Mouse (Mus musculus) right cerebral cortex, postnatal 10 days (tissue): Measurements from ENCODE around the gene Utp18.
A peak's percentile ranks its signal among the peaks of the same experiment; 100 is the strongest.

Source experiments
- DNase-seq, 2 experiments: peaks; one replicate each; pipeline ENCODE4 v3.0.0; 2021; ENCODE audit warnings: low spot score in 2 of 2

Gene Utp18

DNA sequence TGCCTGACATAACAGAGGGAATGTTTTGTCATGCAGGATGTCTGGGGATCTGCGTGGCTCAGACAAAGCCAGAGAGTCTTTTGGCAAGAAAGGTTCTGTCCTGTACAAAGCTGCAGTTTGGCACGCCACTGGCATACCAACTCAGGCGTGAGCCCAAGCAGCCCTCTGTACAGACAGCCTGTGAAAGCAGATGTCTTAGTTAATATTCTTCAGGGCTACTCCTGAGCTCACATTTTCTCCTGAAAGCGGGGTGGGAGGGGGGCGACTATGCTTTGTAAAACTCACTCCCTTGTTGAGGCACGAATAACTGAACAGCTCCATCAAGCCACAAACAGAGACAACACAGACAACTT, 56.3 kb downstream of the Utp18 start:
- DNase-seq = peak; percentile 83 to 87

DNA sequence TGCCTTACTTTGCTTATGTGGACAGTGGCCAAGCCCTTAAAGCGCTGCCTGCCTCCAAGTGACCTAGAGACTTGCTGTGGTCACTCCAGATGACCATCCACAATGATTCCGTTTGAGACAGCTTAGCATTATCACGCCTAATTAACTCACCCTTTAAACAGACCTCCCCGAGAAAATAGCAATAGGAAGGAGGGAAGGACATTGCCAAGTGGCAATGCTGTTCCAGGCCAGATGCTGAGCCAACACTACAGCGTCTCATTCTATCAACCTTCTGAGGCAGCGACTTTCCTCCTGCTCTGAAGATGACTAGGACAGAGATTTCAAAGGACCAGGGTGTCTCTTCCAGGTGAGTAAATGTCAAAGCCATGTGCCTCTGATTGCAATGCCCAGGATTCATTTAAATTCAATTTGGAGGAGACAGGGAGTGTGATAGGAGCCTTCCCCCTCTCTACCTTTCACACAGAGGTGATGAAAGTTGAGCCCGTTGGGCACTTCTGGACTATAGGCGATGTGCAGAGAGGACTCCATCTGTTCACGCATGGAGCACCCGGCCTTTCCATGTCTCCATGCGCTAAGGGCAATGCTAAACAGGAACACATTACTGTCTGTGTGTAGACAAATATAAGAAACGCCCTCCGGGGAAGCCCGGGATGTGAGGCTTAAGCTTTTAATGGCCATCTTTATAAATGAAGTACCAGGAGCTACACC, 56.8 kb downstream of the Utp18 start:
- DNase-seq = no peak

DNA sequence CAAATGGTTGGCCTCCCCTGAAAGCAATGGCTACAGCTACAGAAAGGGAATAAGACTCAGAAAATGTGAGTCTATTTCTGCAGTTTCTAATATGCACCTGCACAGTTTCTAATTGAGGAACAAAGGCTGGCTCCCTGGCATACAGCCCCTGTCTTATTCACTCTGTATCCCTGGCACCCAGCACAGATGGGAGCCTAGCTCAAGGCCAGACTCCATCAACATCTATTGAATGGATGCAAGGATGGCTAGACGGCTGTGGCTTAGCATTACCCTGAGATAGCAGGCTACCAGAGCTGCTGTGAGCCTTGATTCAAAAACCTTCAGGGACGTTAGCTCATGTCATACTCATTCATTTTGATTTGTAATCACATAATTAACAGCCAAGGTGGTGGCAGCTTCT, 63.3 kb downstream of the Utp18 start:
- DNase-seq = no peak

DNA sequence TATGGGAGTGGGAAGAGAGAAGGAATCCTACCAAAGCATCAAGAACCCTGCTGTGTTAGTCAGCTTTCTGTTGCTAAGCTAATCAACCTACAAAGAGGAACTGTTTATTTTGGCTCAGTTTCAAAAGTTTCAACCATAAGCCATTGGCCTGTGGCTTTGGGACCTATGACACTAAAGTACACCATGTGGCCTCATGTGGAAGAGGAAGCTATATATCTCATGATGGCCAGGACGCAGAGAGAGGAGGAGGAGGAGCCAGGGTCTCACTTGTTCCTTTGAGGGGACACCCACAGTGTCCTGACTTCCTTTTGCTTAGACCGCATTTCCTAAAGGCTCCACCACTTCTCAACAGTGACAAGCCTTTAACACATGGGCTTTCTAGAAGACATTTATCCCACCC, 64.0 kb downstream of the Utp18 start:
- no peak for DNase-seq

DNA sequence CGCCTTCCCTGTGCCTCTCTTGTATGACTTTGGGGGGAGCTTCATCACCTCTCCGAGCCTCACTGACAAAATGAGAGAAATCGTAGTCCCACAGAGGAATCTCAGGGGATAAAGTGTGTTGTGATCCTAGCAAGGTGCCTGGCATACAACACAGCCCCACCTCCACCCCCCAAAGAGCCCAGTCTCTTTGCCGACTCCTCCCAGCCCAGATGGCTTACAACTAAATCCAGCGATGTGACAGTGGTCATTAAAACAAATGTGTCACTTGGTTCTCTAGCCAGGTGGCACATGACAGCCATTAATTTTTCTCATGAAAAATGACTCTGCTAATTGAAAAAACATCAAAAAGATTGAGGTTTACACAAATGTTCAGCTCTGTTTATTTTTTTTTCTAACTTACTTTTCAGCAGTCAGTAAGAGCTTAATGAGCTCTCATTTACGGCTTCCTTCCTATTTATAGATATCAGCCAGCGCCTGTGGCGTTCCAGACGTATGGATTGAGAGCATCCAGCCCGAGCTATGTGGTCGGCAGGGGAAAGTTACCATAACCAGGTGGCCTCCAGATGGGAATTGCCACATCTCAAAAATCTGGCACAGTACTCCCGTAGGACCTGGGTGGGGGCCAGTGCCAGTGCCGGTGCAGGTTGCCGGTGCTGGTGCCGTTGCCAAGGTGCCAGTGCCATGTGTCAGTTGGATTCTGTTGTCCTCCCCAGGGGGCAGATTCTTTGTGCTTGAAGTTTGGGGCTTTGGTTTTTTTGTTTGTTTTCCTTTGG, 67.4 kb downstream of the Utp18 start:
- no peak for DNase-seq

DNA sequence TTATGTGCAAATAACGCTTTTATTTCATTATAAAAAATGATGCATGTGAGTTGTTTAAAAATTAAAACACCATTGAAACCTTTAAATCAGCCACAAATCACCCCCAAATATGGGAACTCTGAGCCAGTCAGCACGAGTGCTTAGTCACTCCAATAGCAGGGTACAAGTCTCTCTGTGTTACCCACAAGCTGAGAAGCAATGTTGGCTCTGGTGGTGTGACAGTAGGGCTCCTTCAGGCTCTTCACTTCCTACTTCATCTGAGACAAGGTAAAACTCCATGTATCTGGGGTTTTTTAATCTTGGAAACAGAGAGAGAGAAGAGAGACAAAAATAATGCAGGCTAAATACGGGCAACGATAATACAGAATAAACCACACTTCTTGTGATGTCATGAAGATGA, 72.6 kb downstream of the Utp18 start:
- no peak for DNase-seq

DNA sequence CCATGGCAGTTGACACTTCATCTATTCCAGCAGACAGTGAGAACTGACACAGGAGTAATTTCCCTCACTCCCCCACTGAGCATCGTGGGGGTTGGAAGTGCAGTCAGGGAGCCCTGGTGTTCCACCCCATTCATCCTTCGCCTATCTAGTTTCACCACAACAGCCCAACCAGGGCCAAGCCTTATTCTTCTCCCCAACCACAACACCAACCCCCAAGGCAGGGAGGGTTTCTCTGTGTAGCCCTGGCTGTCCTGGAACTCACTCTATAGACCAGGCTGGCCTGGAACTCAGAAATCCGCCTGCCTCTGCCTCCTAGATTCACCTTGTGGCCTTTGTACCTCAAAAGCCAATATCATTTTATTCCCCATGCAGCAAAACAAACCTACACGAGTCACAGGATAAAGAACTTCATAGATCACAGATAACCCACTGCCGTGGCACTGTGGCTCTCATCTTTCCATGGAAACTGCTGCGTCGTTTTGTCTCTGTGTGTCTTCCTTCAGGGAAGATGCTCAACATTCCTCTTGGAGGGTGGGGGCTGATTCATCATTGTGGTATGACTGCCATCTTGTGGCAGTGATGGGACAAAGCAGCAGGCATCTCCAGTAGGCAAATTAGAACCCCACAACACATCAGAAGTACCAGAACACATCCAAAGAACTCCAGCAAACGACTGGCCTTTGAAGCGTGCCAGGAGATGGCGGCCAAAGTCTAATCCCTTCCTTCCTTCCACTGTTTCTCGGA, 73.3 kb downstream of the Utp18 start:
- DNase-seq = peak; percentile 87
